Mouse (Mus musculus): ENCODE results near the gene Megf8. TPM values are rescaled to one million over a fixed set of nuclear protein-coding genes. Genes with fewer than 3 reads are reported as not detected.

Gene Megf8
- polyA plus RNA-seq, 1 experiment from 2014 or later = 5.6 TPM

- H3K79me2 ChIP-seq (ENCODE audit: inconsistent target) = no peaks in the 10 kb centered on the region
- WGBS (ENCODE audit: missing documents) = 79% methylated on average over 12 of the region's 12 CpGs
- H3K27ac ChIP-seq = no peak within 1 kb of the TSS
- no peaks in the 10 kb centered on the region for H3K36me3 ChIP-seq (ENCODE audit: inconsistent target)
- H3K4me3 ChIP-seq (ENCODE audit: inconsistent target) = no peak within 1 kb of the TSS
These were observed 52.2 kb downstream of the Megf8 start, which contains the start of gene Cnfn for GRCm38 (mm10) chr7:25369058-25369749. Cnfn (minus strand) TSS chr7:25369724.

GRCm38 (mm10) chr7:25372441-25372840, 55.5 kb downstream of the Megf8 start:
- Histone ChIP-seq H3K27ac (no peak overlapping the region), H3K79me2 (ENCODE audit: inconsistent target) (no peaks in the 10 kb centered on the region), H3K36me3 (ENCODE audit: inconsistent target) (no peaks in the 10 kb centered on the region), H3K4me3 (ENCODE audit: inconsistent target) (no peak overlapping the region)
- 56% methylated on average over 5 of the region's 5 CpGs for WGBS (ENCODE audit: missing documents)

- H3K27ac ChIP-seq = no peak overlapping the region
- H3K36me3 ChIP-seq (ENCODE audit: inconsistent target) = peaks cover 14% of the 10 kb centered on the region
- H3K79me2 ChIP-seq (ENCODE audit: inconsistent target) = no peaks in the 10 kb centered on the region
- H3K4me3 ChIP-seq (ENCODE audit: inconsistent target) = no peak overlapping the region
- WGBS (ENCODE audit: missing documents) = 24% methylated on average over 17 of the region's 17 CpGs
These were observed 59.6 kb downstream of the Megf8 start for GRCm38 (mm10) chr7:25376556-25376955.

GRCm38 (mm10) chr7:25377100-25377700, 60.2 kb downstream of the Megf8 start:
- 77% methylated on average over 7 of the region's 8 CpGs for WGBS (ENCODE audit: missing documents)
- Histone ChIP-seq H3K79me2 (ENCODE audit: inconsistent target) (no peaks in the 10 kb centered on the region), H3K27ac (no peak overlapping the region), H3K36me3 (ENCODE audit: inconsistent target) (peaks cover 20% of the 10 kb centered on the region), H3K4me3 (ENCODE audit: inconsistent target) (no peak overlapping the region)

GRCm38 (mm10) chr7:25378181-25379100, 61.5 kb downstream of the Megf8 start:
- peaks cover 31% of the 10 kb centered on the region for H3K36me3 ChIP-seq (ENCODE audit: inconsistent target)
- H3K79me2 ChIP-seq (ENCODE audit: inconsistent target) = no peaks in the 10 kb centered on the region
- no peak overlapping the region for H3K27ac ChIP-seq
- WGBS (ENCODE audit: missing documents) = 85% methylated on average over 12 of the region's 13 CpGs
- H3K4me3 ChIP-seq (ENCODE audit: inconsistent target) = no peak overlapping the region

GRCm38 (mm10) chr7:25379551-25380351, 62.8 kb downstream of the Megf8 start:
- no peak overlapping the region for H3K27ac ChIP-seq
- WGBS (ENCODE audit: missing documents) = 33% methylated on average over 38 of the region's 42 CpGs
- no peaks in the 10 kb centered on the region for H3K79me2 ChIP-seq (ENCODE audit: inconsistent target)
- H3K4me3 ChIP-seq (ENCODE audit: inconsistent target) = no peak overlapping the region
- peaks cover 44% of the 10 kb centered on the region for H3K36me3 ChIP-seq (ENCODE audit: inconsistent target)

- 89% methylated on average over 18 of the region's 18 CpGs for WGBS (ENCODE audit: missing documents)
- peaks cover 44% of the 10 kb centered on the region for H3K36me3 ChIP-seq (ENCODE audit: inconsistent target)
- no peak overlapping the region for H3K27ac ChIP-seq
- H3K79me2 ChIP-seq (ENCODE audit: inconsistent target) = no peaks in the 10 kb centered on the region
- H3K4me3 ChIP-seq (ENCODE audit: inconsistent target) = no peak overlapping the region
These were observed 63.7 kb downstream of the Megf8 start for GRCm38 (mm10) chr7:25380392-25381283.

- Histone ChIP-seq H3K79me2 (ENCODE audit: inconsistent target) (no peaks in the 10 kb centered on the region), H3K27ac (no peak overlapping the region), H3K36me3 (ENCODE audit: inconsistent target) (peaks cover 44% of the 10 kb centered on the region), H3K4me3 (ENCODE audit: inconsistent target) (no peak overlapping the region)
- 96% methylated on average over 3 of the region's 3 CpGs for WGBS (ENCODE audit: missing documents)
These were observed 64.3 kb downstream of the Megf8 start for GRCm38 (mm10) chr7:25381284-25381680.

GRCm38 (mm10) chr7:25382541-25382940, 65.6 kb downstream of the Megf8 start:
- H3K36me3 ChIP-seq (ENCODE audit: inconsistent target) = peaks cover 44% of the 10 kb centered on the region
- no peaks in the 10 kb centered on the region; the same call in 1 of the 2 replicates for H3K79me2 ChIP-seq (ENCODE audit: inconsistent target)
- H3K4me3 ChIP-seq (ENCODE audit: inconsistent target) = no peak overlapping the region
- H3K27ac ChIP-seq = no peak overlapping the region

GRCm38 (mm10) chr7:25383385-25383784, 66.4 kb downstream of the Megf8 start:
- Histone ChIP-seq H3K79me2 (ENCODE audit: inconsistent target) (peaks cover under 1% of the 10 kb centered on the region; the same call in 1 of the 2 replicates), H3K4me3 (ENCODE audit: inconsistent target) (no peak overlapping the region), H3K27ac (no peak overlapping the region), H3K36me3 (ENCODE audit: inconsistent target) (peaks cover 51% of the 10 kb centered on the region)
- 92% methylated on average over 7 of the region's 7 CpGs for WGBS (ENCODE audit: missing documents)

- H3K36me3 ChIP-seq (ENCODE audit: inconsistent target) = peaks cover 56% of the 10 kb centered on the region
- no peak overlapping the region for H3K4me3 ChIP-seq (ENCODE audit: inconsistent target)
- WGBS (ENCODE audit: missing documents) = 91% methylated on average over 4 of the region's 4 CpGs
- H3K79me2 ChIP-seq (ENCODE audit: inconsistent target) = peaks cover 6% of the 10 kb centered on the region; the same call in 1 of the 2 replicates
- H3K27ac ChIP-seq = no peak overlapping the region
These were observed 66.9 kb downstream of the Megf8 start for GRCm38 (mm10) chr7:25383891-25384290.

- Histone ChIP-seq H3K27ac (no peak overlapping the region), H3K4me3 (ENCODE audit: inconsistent target) (no peak overlapping the region), H3K36me3 (ENCODE audit: inconsistent target) (peaks cover 56% of the 10 kb centered on the region), H3K79me2 (ENCODE audit: inconsistent target) (peaks cover 10% of the 10 kb centered on the region; the same call in 1 of the 2 replicates)
- WGBS (ENCODE audit: missing documents) = 91% methylated on average over 13 of the region's 13 CpGs
These were observed 67.4 kb downstream of the Megf8 start for GRCm38 (mm10) chr7:25384318-25384717.

- WGBS (ENCODE audit: missing documents) = 20% methylated on average over 9 of the region's 9 CpGs
- no peak overlapping the region for H3K27ac ChIP-seq
- H3K36me3 ChIP-seq (ENCODE audit: inconsistent target) = peaks cover 56% of the 10 kb centered on the region
- H3K4me3 ChIP-seq (ENCODE audit: inconsistent target) = no peak overlapping the region
- H3K79me2 ChIP-seq (ENCODE audit: inconsistent target) = peaks cover 15% of the 10 kb centered on the region; the same call in 1 of the 2 replicates
These were observed 67.9 kb downstream of the Megf8 start for GRCm38 (mm10) chr7:25384818-25385217.
